Mouse (Mus musculus) ES-Bruce4 (cell line): ENCODE data around the gene Odf2l. TPM values are rescaled to one million over a fixed set of nuclear protein-coding genes. Genes with fewer than 3 reads are reported as not detected.

Source experiments
- H3K27ac ChIP-seq: 2 replicates; pipeline ENCODE4 v1.5.1; 2012; ENCODE audit warnings: low read length, inconsistent platforms; ENCODE audit not compliant: insufficient read depth
- H3K27me3 ChIP-seq: 2 replicates; pipeline ENCODE4 v1.6.1; 2012; ENCODE audit warnings: mild to moderate bottlenecking, low read length, inconsistent platforms; ENCODE audit not compliant: control insufficient read depth, poor library complexity, insufficient read depth, severe bottlenecking
- H3K36me3 ChIP-seq: 2 replicates; pipeline ENCODE4 v1.6.1; 2012; ENCODE audit warnings: inconsistent platforms, mild to moderate bottlenecking, low read length, moderate library complexity; ENCODE audit not compliant: control insufficient read depth, poor library complexity, insufficient read depth, severe bottlenecking
- H3K4me1 ChIP-seq: one replicate; pipeline ENCODE4 v1.8.1; 2011; ENCODE audit warnings: low read length; ENCODE audit not compliant: control insufficient read depth, insufficient read depth
- H3K4me3 ChIP-seq: 2 replicates; pipeline ENCODE4 v1.5.1; 2011; ENCODE audit warnings: low read depth, mild to moderate bottlenecking, low read length
- H3K9ac ChIP-seq: 2 replicates; pipeline ENCODE4 v1.6.1; 2012; ENCODE audit warnings: low read depth, mild to moderate bottlenecking, inconsistent platforms; ENCODE audit not compliant: poor library complexity, severe bottlenecking
- H3K9me3 ChIP-seq: replicated peaks from 2 replicates; pipeline ENCODE4 v1.6.1; 2012; ENCODE audit warnings: mild to moderate bottlenecking, low read length, inconsistent platforms; ENCODE audit not compliant: control insufficient read depth, poor library complexity, insufficient read depth, severe bottlenecking
- CTCF ChIP-seq: IDR thresholded peaks from one replicate; pipeline ENCODE4 v1.8.1; 2011; ENCODE audit warnings: low read depth, low read length
- EP300 ChIP-seq: IDR thresholded peaks from 2 replicates; pipeline ENCODE4 v1.6.1; 2011; ENCODE audit warnings: low read depth, low read length; ENCODE audit not compliant: insufficient read depth
- POLR2A ChIP-seq: IDR thresholded peaks from one replicate; pipeline ENCODE4 v1.8.1; 2011; ENCODE audit warnings: low read length; ENCODE audit not compliant: insufficient read depth
- polyA plus RNA-seq: library from polyadenylated mRNA; stranded (reverse); fragments of >200 nt; gene quantifications from 2 replicates; pipeline ENCODE4 v1.2.4, GENCODE M21; 2011; ENCODE audit warnings: low read depth; ENCODE audit not compliant: missing spikeins, insufficient read depth, insufficient read length

Gene Odf2l
- polyA plus RNA-seq, 1 experiment: 61.3 TPM

- no peak overlapping the region for H3K9ac ChIP-seq
- H3K27me3 ChIP-seq: no peaks in the 10 kb centered on the region
- no peaks in the 10 kb centered on the region for H3K4me1 ChIP-seq
- H3K9me3 ChIP-seq: no peaks in the 10 kb centered on the region
- no peak overlapping the region for H3K4me3 ChIP-seq
- H3K27ac ChIP-seq: no peak overlapping the region
- H3K36me3 ChIP-seq: no peaks in the 10 kb centered on the region
- TF ChIP-seq EP300 (no peak), CTCF (no peak), POLR2A (no peak)
Measured at GRCm38 (mm10) chr3:145171390-145172060, 53.1 kb downstream of the Odf2l start.

GRCm38 (mm10) chr3:145184645-145185044 lies 66.3 kb downstream of the Odf2l start:
- no peak overlapping the region for H3K9ac ChIP-seq

GRCm38 (mm10) chr3:145191972-145192371 lies 73.6 kb downstream of the Odf2l start:
- no peaks in the 10 kb centered on the region for H3K36me3 ChIP-seq
- no peaks in the 10 kb centered on the region for H3K9me3 ChIP-seq
- H3K4me1 ChIP-seq: no peaks in the 10 kb centered on the region
- H3K4me3 ChIP-seq: no peak overlapping the region
- TF ChIP-seq POLR2A (no peak), EP300 (no peak), CTCF (no peak)
- H3K27ac ChIP-seq: no peak overlapping the region
- H3K9ac ChIP-seq: no peak overlapping the region
- no peaks in the 10 kb centered on the region for H3K27me3 ChIP-seq

More at GRCm38 (mm10) chr3:145184645-145185044, 66.3 kb downstream of the Odf2l start:
- Histone ChIP-seq H3K27ac (no peak overlapping the region), H3K36me3 (no peaks in the 10 kb centered on the region), H3K27me3 (no peaks in the 10 kb centered on the region), H3K9me3 (no peaks in the 10 kb centered on the region), H3K4me3 (no peak overlapping the region), H3K4me1 (no peaks in the 10 kb centered on the region)
- TF ChIP-seq CTCF (no peak), EP300 (no peak), POLR2A (no peak)

GRCm38 (mm10) chr3:145195240-145195923 lies 77.0 kb downstream of the Odf2l start:
- no peaks in the 10 kb centered on the region for H3K4me1 ChIP-seq
- TF ChIP-seq POLR2A (no peak), CTCF (no peak), EP300 (no peak)
- H3K27ac ChIP-seq: no peak overlapping the region
- no peak overlapping the region for H3K9ac ChIP-seq
- no peaks in the 10 kb centered on the region for H3K27me3 ChIP-seq
- no peak overlapping the region for H3K4me3 ChIP-seq
- H3K9me3 ChIP-seq: no peaks in the 10 kb centered on the region
- H3K36me3 ChIP-seq: no peaks in the 10 kb centered on the region

GRCm38 (mm10) chr3:145198050-145198449 lies 79.7 kb downstream of the Odf2l start:
- Histone ChIP-seq H3K9me3 (no peaks in the 10 kb centered on the region), H3K36me3 (no peaks in the 10 kb centered on the region), H3K4me1 (no peaks in the 10 kb centered on the region), H3K27ac (no peak overlapping the region), H3K27me3 (no peaks in the 10 kb centered on the region), H3K4me3 (no peak overlapping the region), H3K9ac (no peak overlapping the region)
- no peak for TF ChIP-seq EP300
- no peak for TF ChIP-seq POLR2A
- TF ChIP-seq CTCF: no peak

Other genes starting within 250 kb of the Odf2l start
- gene Clca4b, start 186.1 kb upstream of the Odf2l start, polyA plus RNA-seq: 0.87 and 1.5 TPM in 2 replicates
- gene Clca4a, start 143.5 kb upstream of the Odf2l start, polyA plus RNA-seq: not detected in 2 replicates
- not detected in 2 replicates for gene Clca1, start 85.8 kb upstream of the Odf2l start, polyA plus RNA-seq
- gene Clca2, start 19.1 kb upstream of the Odf2l start, polyA plus RNA-seq: not detected in 2 replicates
- gene Col24a1, start 173.9 kb downstream of the Odf2l start, polyA plus RNA-seq: 0.32 and 0.78 TPM in 2 replicates